Mouse (Mus musculus) CD4-positive, CD25-positive, alpha-beta regulatory T cell, adult 4 months (primary cell): ENCODE results near the gene Ppp1r12c. TPM values are rescaled to one million over a fixed set of nuclear protein-coding genes. Genes with fewer than 3 reads are reported as not detected.
"Not testable (repeated sequence)": the region's sequence is repeated elsewhere in the genome, so short reads cannot be mapped to it uniquely, and the experiment has no call there.

Experiments
- ATAC-seq: one replicate; pipeline ENCODE4 v1.8.0; 2017
- polyA plus RNA-seq, 2 experiments: library from polyadenylated mRNA; unstranded; fragments of 100-300 nt; shearing (Covaris generic); gene quantifications; one replicate each; pipeline ENCODE4 v1.2.1; 2017

The Ppp1r12c gene
- polyA plus RNA-seq = 10 to 100 TPM; 13.5 to 27.7 TPM

GRCm38 (mm10) chr7:4501558-4502397, at the start of gene Ppp1r12c:
Gene Ppp1r12c (minus strand): TSS chr7:4501680.
- peak; percentile 91 for ATAC-seq

DNA sequence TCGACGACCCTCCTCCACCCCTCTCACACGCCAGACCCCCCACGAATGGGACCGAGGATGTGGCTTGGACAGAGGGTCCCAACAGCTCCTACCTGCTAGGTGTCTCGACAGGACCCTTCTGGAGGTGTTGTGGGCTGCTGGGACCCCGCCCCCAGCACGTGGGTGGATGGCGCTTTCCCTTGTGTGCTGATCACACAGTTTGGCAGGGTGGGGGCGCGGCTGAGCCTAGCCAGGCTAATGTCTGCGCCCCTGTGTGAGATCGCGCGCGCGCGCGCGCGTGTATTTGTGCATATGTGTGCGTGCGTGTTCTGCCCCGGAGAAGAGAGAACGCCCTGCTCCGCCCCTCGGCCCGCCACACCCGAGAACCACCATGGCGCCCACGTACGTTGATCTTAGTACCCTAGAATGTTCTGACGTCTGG, 45.8 kb upstream of the Ppp1r12c start, which contains the start of gene Syt5:
Gene Syt5, minus strand, starts transcription at position 321 of the 421 bp plus-strand sequence.
- no peak for ATAC-seq

- no peak for ATAC-seq
Measured at GRCm38 (mm10) chr7:4546591-4547131, 45.2 kb upstream of the Ppp1r12c start.

GRCm38 (mm10) chr7:4546050-4546449, 44.6 kb upstream of the Ppp1r12c start:
- ATAC-seq = no peak

GRCm38 (mm10) chr7:4542013-4542412, 40.5 kb upstream of the Ppp1r12c start:
- no peak for ATAC-seq

GRCm38 (mm10) chr7:4541344-4541743, 39.9 kb upstream of the Ppp1r12c start:
- no peak for ATAC-seq

DNA sequence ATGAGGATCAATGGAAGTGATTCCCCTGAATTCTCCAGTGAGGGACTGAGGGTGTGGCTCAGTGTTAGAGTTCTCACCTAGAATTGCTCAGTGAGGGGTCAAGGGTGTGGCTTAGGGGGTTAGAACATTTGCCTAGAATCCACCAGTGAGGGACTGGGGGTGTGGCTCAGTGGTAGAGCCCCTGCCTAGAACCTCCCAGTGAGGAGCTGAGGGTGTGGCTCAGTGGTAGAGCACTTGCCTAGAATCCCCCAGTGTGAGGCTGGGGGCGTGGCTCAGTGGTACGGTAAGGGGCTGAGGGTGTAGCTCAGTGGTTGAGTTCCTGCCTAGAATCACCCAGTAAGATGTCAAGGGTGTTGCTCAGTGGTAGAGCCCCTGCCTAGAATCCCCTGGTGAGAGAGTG, 37.5 kb upstream of the Ppp1r12c start:
- ATAC-seq = no peak

DNA sequence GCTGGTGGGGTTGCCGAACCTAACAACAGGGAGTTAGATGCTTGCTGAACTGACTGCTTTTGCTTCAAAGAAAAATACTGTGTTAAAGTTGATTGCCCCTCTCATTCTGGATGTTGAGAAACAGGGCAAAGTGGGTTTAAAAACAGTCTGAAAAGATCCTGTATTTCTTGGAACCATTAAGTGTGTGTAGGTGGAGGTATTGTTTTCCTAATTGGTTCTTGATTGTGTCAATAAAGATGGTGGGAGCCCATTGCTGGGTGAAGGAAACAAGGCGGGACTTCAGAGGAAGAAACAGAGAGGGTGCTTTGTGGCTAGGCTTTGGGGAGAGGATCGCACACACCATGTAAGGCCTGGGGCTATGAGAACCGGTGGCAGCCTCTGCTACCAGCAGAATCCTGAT, 35.7 kb upstream of the Ppp1r12c start:
- no peak for ATAC-seq

DNA sequence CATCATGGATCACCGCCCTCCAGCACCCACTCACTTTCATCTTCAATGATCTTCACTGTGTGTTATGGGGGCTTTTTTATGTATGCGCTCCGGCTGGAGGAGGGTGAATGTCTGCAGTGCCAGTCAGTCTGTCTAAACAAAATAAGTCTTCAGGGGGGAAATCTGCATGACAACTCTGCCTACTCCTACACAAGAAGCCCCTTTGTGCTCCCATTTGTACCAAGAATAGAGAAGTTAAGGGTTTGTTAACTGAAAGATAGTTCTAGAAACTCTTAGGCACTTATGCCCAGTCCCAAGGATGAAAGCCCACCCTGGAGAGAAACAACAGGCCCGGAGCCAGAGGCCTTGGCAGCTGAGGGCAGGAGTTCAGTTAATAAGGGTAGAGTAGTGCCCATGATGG, 34.9 kb upstream of the Ppp1r12c start:
- ATAC-seq = no peak

GRCm38 (mm10) chr7:4532005-4532729, 30.7 kb upstream of the Ppp1r12c start, which contains the start of gene Dnaaf3:
Gene Dnaaf3 (minus strand): TSS chr7:4532453.
- ATAC-seq = no peak

DNA sequence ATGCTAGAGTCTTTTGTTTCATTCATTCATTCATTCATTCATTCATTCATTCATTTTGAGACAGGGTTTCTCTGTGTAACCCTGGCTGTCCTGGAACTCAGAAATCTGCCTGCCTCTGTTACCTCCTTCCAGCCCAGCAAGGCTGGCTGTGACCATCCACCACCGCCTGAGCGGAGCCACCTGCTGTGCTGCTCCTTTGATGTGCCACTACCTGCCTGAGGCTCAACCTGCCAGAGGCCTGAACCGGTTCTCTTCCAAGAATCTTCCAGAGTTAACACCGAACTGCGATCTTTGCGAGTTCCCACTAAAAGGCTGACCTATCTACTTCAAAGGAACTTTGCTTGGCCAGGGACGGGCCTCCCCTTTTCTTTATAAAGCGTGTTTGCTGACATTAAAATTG, 28.7 kb upstream of the Ppp1r12c start:
- not testable (repeated sequence) for ATAC-seq

DNA sequence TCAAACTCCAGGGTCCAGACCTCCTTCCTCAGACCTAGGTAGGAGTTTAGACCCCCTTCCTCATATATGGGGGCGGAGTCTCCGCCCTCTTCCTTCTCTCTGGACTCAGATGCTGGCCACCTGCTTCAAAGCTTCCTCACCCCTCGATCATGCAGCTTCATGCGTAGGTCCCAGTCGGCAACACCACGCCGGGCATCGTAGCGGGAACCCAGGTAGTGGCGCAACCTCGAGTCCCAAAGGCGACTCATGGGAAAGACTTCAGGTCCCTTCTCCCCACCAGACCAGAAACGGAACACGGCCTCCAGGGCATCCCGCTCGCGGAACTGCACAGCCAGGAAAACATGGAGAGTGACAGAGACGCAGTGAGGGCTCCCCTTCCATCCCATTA, 25.8 kb upstream of the Ppp1r12c start:
- no peak for ATAC-seq

DNA sequence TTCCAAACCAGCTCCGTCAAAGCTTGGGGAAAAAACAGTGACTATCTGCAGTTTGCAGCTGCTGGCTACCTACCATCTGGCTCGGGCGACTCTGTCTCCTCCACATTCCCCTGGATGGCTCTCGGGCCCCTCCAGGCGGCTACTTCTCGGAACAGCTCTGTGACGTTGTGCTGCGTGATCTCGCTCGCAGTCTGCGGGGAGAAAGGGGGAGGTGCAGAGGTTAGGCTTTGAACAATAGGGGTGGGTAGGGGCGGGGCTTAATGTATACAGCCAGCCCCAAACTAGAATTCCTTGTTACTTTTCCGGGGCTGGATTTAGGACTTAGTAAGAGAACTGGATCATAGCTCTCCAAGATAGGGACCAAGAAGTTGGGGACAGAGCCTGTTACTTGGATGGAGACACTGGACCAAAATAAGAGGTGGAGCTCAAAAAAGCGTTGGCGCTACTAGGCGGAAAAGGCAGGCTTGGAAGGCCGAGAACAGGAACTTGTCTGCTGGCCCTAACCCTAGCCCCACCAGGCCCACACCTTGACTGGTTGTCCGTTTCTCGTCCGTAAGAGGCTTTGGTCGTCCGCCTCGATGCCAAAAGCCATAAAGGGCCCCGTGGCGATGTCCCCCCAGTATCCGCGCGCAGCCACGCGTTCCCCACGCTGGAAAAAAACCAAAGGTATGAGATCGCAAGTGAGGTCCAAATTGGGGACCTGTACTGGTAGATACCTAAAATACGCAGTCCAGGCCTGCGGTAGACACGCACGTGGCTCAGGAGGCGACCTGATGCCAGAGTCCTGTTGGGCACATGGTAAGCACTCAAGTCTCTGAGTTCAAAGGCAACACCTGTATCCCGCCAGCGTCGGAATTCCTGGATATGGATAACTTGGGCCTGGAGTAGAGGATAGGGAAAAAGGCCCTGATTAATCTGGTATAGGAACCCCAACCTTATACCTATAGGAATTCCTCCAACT, 25.1 kb upstream of the Ppp1r12c start:
- peak; percentile 97 for ATAC-seq

DNA sequence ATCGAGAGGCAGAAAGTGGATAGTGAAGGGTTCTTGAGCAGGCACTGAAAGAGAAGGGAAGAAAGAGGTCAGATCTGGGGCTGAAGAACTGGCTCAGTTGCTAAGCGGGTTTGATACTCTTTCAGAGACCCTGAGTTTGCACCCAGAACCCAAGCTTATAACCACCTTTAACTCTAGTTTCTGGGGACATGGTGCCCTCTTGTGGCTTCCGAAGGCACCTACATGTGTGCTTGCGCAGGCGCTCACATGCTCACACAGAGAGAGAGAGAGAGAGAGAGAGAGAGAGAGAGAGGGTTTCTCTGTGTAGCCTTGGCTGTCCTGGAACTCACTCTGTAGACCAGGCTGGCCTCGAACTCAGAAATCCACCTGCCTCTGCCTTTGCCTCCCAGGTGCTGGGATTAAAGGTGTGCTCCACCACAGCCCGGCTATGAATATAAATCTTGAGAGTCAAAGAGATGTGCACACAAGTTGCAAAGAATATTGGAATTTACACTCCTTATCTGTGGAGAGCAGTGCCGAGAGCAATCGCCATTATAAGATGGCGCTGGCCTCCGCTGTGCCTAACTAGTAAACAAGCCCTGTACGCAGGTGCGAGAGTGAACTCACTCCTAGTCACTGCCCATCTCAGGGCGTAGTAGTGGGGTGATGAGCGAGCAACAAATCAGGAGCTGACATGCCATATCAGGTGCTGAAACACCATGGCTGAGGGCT, 22.9 kb upstream of the Ppp1r12c start, which contains the start of gene Tnni3:
Gene Tnni3, minus strand, starts transcription at position 18 of the 711 bp plus-strand sequence.
- peak; percentile 67 for ATAC-seq

- no peak for ATAC-seq
Measured at GRCm38 (mm10) chr7:4523205-4524130, 22.0 kb upstream of the Ppp1r12c start.

DNA sequence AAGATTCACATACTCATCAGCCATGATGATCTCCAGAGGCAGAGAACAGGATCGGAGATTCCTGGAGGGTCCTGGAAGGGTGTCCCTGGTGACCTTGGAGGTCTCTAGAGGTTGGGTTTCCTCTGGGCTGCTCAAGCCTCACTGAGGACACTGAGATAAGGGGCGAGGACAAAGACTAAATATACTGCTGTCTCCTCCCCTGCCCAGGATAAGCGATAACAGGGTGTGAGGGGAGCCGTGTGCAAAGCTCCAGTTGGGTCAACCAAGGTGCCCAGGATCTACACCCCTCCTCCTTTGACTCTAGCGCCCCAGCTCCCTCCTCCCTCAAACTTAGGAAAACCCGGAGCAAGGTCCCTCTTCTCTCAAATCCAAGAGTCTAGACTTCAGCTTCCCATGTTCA, 20.8 kb upstream of the Ppp1r12c start:
- no peak for ATAC-seq

DNA sequence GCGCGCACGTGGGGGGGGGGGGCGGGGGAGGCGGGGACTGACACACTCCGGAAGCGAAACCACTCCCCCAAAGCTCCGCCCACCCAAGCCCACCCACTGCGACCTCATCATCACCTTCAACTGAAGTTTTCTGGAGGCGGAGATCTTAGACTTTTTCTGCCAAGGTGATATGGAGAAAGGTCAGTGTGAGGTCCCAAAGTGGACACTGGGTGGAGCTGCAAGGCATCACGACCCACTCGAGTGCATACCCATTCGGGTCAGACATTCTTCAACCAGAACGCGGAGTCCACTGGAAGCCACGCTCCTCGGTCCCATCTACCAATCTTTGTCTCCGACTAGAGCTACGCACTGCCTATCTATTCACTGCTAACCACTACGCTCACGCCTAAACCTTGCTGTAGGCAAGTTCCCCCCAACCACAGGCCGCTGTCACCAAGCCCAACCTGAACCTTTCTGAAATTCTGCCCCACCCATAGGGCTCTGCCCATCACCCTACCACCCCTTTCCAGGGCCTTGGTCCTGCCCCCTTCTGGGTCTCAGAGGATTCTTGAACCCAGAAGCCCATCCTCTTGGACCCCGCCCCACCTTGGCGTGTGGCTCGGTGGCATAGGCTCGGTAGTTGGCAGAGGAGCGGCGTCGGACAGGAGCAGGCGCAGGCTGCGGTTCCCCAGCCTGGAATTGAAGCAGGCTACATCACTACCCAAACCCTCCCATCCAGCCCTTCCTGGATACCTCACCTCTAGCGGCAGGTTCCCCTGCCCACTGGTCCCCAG, 19.9 kb upstream of the Ppp1r12c start:
- no peak for ATAC-seq

GRCm38 (mm10) chr7:4518487-4518886, 17.0 kb upstream of the Ppp1r12c start:
- peak; percentile 91 for ATAC-seq

DNA sequence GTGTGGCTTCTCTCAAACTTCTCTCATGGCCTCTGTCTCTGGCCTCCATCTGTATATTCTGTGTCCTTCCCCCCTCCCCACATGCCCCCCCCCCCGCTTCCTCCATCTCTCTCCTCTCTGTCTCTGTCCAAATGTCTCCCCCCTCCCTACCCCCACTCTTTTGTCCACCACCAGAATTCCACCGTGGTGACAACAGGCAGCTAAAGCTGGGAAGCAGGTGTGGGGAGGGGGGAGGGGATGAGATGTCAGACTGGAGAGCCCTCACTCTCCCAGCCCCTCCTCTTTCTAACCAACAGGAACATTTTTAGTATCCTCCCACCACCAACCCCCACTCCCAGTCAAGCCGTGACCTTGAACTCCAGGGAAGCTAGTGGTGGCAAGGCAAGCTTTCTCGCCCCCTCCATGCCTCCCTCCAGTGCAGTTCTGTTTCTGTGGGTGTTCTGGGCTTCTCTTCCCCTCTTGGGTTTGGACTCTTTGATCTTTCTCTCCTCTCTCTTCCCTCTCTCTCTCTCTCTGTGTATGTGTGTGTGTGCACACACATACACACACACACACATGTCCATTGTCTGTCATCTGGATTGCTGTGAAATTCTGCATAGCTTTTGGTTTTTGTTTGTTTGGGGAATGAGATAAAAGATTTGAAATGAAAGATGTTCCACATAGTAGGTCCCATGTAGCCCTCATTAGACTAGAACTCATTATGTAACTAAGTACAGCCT, 15.0 kb upstream of the Ppp1r12c start, which contains the start of gene Tnnt1:
Gene Tnnt1, minus strand, starts transcription at position 51 of the 719 bp plus-strand sequence.
- no peak for ATAC-seq
